Mouse (Mus musculus): ENCODE data around the gene Rbm12. TPM values are rescaled to one million over a fixed set of nuclear protein-coding genes. Genes with fewer than 3 reads are reported as not detected.

The Rbm12 gene
- 5.5 and 6.3 TPM in 2 replicates for polyA plus RNA-seq (2012)

DNA sequence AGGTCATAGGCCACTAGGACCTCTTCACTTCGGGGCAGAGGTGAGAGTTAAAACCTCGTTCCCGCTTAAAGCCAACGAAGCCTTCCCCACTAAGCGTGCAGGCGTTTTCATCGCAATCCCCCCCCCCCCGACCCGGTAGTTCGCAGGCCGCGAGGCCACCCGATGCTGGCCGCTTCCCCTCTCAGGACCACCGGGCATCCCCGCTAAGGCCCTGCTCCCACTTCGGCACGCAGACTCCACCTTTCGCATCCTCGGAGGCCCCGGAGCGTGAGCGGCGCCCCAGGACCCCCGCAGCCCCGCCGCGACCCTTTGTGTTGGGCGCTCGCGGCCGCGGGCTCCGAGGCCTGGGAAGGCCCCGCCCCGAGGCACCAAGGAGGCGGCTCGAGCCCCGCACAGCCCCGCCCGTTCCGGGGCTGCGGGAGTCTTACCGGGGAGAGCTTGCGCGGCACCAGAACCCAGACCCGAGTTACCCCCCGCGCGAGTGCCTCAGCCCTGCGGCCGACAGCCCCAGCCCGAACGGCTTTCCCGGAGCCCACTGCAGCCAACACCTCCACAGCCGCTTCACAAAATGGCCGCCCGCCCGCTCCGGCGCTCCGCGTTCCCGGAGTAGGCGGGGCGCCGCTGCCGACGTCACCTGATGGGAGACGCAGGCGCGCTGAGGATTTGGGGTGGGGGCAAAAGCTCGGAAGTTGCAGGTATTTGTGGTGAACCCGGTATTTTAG lies at the start of gene Rbm12, which contains the start of gene Cpne1:
Gene Rbm12 (minus strand): TSS at position 621 of the 722 bp plus-strand sequence.
Gene Cpne1 (minus strand): TSS at position 608 of the 722 bp plus-strand sequence.
- no peak for TF ChIP-seq GATA1 (IDR thresholded peaks at IDR 0.05; ENCODE audit: low read length)

DNA sequence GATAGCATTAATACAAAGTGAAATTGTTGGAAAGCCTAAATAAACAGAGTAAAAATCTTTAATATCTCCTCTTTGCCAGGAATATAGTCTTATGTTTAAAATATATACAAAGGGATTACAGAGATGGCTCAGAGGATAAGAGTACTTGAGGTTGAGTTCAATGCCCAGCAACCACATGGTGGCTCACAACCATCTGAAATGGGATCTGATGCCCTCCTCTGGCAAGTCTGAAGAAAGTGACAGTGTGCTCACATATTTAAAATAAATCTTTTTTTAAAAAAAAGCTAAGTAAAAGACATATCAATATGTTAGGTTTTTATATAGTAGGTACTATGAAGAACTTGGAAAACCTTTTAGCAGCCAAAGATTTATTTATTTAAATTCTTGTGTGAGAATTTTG lies 39.8 kb upstream of the Rbm12 start:
- no peak for TF ChIP-seq GATA1 (IDR thresholded peaks at IDR 0.05; ENCODE audit: low read length)

DNA sequence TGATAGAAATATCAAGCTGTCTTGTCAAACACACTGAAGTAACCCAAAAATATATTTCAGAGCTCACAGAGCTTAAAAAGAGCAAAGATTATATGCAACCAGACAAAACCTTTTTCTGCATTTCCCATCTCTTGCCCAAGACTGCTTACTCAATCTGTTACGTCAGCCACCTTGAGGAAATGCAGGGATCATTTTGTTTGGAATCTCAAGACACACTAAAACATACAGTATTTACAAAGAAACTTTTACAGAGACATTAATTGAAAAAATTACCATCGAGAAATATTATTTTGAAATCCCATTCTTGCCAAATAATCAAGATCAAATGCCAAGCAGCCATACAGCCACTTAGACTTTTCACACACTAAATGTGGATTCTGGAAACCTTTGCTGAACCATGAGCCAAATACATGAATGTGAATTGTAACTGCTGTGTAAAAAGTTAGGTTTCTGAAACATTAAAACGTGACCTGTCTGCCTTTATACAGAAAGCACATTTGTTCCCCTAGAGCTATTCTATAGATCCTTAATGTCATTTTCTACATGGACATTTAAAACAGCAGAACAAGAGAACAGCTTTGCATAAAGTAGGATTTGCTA lies 35.6 kb upstream of the Rbm12 start:
- TF ChIP-seq GATA1 (IDR thresholded peaks at IDR 0.05; ENCODE audit: low read length) = no peak

DNA sequence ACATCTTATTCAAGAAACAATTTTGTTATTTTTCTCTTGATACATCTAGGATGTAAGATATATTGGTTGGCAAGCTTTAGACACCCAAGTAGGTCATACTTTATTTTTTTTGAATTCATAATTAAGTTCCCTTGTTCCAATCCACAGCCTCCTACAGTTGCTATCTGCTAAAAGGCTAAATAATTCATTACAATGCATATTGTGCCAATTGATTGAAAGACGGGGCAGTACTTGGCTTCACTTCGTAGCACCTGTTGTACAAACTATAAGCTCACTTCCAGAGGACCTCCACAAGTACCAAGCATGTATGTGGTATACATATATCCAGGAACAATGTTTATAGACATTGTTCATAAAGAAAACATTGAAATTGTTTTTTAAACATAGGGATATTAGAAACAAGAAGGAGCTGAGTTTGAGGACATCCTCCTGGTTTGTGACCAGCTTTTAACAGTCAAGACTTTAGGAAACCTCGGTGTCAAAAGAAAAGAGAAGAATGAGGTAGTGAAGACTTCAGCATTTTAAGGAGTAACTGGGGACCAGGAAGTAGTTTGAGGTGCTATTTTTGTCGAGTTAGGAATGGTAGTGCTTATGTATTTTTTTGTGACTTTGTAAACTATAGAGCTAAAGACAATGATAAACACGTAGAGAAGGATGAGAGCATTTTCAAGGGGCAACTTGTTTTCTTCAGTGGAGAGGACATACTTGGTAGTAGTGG lies 34.7 kb upstream of the Rbm12 start:
- no peak for TF ChIP-seq GATA1 (IDR thresholded peaks at IDR 0.05; ENCODE audit: low read length)

DNA sequence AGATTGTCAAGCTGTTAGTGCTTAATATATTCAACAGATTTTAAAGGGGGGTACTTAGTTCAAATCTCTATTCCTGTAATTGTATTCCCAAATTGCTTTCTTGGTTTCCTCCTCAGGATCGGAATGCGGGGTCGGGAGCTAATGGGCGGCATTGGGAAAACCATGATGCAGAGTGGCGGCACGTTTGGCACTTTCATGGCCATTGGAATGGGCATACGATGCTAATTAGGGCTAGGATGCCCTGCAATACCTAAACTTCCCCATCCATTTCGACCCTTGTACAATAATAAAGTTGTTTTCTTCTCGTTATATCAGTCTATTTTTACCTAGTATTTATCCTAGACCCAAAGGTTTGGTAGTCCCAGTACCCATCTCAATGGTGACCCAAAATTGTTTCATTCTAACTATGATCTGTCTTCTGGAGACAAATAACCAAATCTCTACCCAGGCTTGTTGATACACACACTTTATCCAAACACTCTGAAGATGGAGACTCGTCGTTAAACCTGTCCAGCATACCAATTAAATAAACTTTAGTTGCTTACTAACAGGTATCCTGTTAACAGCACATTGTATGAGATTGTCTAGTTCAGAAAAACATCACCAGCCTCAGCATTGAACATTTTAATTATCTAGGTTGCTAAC lies 33.8 kb upstream of the Rbm12 start:
- no peak for TF ChIP-seq GATA1 (IDR thresholded peaks at IDR 0.05; ENCODE audit: low read length)

DNA sequence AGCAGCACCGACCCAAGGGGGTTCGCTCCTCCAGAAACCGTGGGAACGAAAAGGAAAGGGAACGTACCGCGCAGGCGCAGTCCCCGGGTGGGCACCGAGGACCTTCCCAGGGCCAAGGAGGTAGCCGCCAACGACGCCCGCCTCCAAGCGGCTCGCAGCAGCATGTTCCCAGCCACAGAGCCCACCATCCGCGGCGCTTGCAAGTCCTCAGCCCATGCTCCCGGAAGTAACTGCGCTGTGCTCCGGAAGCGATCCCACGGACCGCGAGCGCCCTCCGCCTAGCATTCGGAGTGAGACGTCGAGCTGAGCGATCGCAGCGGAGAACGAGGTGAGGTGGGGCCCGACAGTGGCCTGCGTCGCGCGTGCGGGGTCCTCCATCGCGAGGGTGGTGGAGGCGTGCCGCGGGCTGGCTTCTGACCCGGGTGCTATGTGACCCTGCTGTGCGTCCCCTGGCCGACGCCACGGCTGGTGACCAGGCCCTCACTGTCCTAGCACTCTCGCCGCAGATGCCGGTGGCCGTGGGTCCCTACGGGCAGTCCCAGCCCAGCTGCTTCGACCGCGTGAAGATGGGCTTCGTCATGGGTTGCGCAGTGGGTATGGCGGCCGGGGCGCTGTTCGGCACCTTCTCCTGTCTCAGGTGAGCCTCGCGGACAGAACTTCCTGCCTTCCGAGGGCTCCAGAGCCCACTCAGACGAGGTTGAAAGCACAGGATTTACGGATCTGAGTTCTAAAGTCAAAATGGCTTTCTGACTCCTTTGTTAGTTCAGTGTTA lies 32.4 kb upstream of the Rbm12 start, which contains the start of the genes Romo1 and Nfs1:
Gene Romo1 (plus strand): TSS at position 87 of the 772 bp plus-strand sequence.
Gene Nfs1 (minus strand): TSS at position 234 of the 772 bp plus-strand sequence.
- no peak for TF ChIP-seq GATA1 (IDR thresholded peaks at IDR 0.05; ENCODE audit: low read length)

DNA sequence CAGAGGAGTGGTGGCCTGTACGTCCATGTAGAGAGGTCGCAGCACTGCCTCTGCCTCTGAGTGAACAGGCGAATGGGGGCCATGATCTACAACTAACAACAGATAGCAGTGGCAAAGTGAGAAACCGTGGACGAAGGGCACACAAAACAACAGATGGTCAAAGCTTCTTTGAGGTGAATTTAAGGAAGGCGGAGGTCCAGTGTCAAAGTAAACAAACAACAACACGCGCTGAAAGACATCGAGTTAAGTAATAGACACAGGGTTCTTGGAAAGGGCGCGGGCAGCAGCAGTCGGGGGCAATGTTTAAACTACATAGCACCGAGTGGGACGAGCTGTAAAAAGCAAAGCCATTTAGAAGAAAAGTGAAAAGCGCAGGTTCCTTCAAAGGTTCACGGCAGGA lies 31.6 kb upstream of the Rbm12 start:
- no peak for TF ChIP-seq GATA1 (IDR thresholded peaks at IDR 0.05; ENCODE audit: low read length)

DNA sequence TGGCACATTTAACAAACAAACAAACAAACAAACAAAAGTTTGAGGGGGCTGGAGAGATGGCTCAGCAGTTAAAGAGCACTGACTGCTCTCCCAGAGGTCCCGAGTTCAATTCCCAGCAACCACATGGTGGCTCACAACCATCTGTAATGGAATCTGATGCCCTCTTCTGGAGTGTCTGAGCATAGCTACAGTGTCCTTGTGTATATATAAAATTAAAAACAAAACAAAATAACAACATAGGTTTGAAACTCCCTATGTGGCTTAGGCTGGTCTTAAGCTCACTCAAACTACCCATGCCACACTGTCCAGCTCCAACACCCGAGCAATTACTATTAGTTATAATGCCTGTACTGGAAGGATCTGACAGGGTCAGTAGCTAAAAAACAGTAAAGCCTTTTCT lies 31.0 kb upstream of the Rbm12 start:
- TF ChIP-seq GATA1 (IDR thresholded peaks at IDR 0.05; ENCODE audit: low read length) = no peak

DNA sequence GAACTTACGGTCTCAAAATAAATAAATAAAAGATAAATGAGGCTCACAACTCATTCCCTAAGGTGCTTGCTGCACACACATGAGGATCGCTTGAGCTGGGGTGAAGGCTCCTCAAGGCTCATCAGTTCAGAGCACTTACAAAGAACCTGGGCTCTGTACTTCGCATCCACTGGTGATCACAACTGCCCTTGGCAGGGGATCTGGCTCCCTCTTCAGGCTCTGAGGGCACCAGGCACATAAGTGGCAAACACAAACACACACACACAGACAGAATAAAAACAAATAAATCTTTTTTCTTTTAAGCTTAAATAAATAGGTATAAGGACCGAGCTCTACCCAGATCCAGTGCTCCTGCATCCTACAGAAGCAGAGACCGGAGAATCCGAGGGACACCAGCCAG lies 23.9 kb upstream of the Rbm12 start:
- no peak for TF ChIP-seq GATA1 (IDR thresholded peaks at IDR 0.05; ENCODE audit: low read length)

DNA sequence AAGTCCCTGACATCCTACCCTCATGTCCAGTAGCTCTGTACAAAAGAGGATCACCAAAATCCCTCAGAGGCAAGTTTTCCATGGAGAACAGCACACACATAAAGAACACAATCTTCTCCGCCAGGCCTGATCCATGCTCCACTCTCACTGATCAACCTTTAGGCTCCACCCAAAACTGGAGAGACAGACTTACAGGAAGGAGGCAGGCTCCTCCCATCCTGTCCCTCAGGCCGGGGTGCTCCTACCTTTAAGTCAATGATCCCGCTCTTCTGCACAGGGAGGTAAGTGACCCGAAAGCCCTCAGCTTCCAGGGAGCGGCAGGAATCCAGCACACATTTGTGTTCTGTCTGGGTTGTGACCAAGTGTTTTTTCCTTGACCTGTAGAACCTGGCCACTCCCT lies 22.4 kb upstream of the Rbm12 start:
- TF ChIP-seq GATA1 (IDR thresholded peaks at IDR 0.05; ENCODE audit: low read length) = no peak

DNA sequence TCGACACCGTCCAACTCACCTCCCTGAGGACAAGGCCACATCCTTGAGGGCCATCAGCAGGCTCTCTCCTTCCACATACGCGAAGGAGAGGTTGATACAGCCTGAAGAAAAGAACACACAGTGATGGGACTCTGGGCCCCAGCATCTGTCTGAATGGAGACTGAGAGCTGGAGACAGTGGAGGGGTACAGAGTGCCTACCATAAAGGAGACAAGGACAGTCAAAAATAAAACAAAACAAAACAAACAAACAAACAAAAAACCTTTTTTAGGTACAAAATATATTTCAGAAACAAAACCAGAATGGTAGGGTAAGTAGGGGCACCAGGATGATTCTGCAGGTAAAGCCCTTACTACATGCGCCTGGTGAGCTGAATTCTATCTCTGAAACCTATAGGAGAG lies 15.2 kb upstream of the Rbm12 start, which contains the start of gene Gm28036:
Gene Gm28036 (minus strand): TSS at position 101 of the 400 bp plus-strand sequence.
- TF ChIP-seq GATA1 (IDR thresholded peaks at IDR 0.05; ENCODE audit: low read length) = no peak

DNA sequence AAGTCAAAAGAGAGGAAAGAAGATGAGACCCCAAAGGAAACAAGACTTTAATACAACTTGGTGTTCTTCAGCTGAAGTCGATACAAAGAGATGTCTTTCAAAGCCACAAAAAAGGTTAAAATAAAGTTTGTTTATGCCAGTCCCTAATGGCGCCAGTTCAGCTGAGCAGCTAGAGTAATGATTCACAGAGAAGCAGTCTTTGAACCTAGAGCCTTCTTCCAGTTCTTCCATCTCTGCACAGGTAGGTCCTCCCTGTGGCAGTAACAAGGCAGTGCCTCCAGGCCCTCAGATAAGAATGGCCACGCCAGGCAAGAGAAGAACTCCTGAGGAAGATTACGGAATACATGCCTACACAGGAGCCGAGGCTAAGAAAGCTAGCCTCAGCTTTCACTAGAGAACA lies 12.0 kb upstream of the Rbm12 start:
- TF ChIP-seq GATA1 (IDR thresholded peaks at IDR 0.05; ENCODE audit: low read length) = no peak

DNA sequence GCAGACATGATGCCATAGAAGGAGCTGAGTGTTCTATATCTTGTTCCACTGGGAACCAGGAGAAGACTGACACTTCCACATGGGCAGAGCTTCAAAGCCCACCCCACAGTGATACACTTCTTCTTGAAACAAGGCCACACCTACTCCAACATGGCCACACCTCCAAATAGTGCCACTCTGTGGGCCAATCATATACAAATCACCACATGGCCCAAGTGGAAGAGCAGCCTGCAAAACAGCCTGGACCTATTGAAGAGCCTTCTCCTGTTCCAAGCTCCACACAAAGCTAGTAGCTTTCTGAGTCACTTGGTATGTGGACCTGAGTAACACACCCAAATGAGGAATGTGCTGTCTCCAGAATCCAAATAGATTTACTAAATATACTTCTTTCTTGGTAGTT lies 7.8 kb upstream of the Rbm12 start:
- no peak for TF ChIP-seq GATA1 (IDR thresholded peaks at IDR 0.05; ENCODE audit: low read length)

DNA sequence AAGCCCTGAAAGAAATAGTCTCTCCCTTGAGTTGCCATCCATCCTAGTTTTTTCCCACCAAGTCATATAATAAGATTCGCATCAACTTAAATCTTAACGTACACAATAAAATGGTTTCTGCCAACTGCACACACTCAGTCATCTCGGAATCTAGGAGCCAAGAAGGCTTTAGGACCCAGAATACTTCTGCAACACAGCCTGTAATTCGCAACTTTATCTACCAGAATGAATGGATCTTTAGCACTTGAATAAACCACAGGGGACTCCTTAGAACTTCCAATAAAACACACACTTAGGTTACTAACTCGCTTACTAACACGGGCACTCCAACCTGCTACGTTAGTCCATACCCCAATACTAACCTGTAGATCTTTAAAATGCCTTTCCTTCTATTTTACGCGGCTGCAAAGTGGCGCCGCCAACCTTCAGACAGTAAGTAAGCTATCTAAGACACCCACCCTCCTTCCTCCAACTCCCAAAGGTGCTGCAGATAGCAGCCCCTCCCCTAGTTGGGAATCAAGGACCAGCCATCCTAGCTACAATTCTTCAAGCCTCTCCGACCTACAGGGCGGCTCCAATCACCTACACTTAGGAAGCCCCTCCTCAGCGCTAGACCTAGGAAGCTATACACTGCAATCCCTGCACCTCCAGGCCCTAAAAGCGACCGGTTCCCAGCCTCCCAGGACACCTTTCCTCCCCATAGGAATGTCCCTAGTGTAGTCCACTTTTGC lies 986 bp downstream of the Rbm12 start:
- no peak for TF ChIP-seq GATA1 (IDR thresholded peaks at IDR 0.05; ENCODE audit: low read length)
